Mouse (Mus musculus): ENCODE measurements around the gene Atxn2l. TPM values are rescaled to one million over a fixed set of nuclear protein-coding genes. Genes with fewer than 3 reads are reported as not detected.

Atxn2l gene
- polyA plus RNA-seq, 1 experiment from 2014 or later = 47.0 TPM

DNA sequence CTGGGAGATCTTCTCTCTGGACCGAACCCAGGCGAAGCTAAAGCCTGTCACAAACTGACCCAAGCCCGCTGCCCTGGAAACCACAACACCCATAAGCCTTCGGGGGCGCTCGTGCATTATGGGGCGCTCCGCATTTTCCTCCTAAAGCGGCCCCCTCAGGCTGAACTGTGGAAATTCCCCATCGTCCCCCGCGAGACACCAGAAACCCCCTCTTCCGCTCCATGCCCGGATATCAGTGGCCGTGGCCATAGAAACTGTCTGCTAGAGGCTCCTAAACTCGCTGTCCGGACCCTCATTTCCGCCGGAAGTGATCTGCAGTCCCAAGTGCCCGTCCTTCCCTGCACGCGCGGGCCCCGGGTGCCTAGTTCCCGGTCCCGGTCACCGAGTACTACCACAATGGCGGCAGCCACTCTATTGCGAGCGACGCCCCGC, 16.2 kb downstream of the Atxn2l start, which contains the start of gene Tufm:
Gene Tufm, plus strand, starts transcription at position 310 of the 432 bp plus-strand sequence.
- Histone ChIP-seq H3K36me3 (peaks cover 29% of the 10 kb centered on the region), H3K27ac (peak within 1 kb of the TSS; percentile 85), H3K4me1 (peaks cover 18% of the 10 kb centered on the region), H3K9ac (peak within 1 kb of the TSS; percentile 75), H3K9me3 (no peaks in the 10 kb centered on the region), H3K4me3 (peak within 1 kb of the TSS; percentile 68), H3K27me3 (no peaks in the 10 kb centered on the region), H3K4me2 (peak within 1 kb of the TSS; percentile 76)
- under 1% methylated on average over 32 of the region's 32 CpGs for WGBS
- ATAC-seq (ENCODE audit: insufficient number of reproducible peaks, low FRiP score, low TSS enrichment, low read depth) = peak; percentile 91

DNA sequence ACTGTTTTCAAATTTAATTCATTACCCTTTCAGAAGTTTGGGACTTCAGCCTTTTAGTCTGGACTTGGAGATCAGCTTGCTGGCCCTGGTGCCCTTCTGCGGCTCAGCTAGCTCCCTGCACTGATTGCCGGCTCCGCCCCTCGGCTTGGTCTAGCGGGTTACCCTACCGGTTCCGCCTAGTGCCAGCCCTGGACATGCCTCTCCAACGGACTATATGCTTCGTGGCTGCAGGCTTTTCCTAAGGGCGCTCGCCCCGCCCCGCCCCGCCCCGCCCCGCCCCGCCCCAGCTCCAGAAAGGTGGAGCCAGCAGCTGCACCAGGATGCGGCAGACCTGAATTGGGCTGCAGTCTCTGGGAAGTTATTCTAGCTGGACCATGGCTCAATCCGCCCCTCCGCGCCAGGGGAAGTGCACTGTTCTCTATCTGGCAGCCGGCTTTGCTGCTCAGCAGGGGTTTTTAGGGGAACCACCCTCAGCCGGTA, 20.8 kb downstream of the Atxn2l start:
- Histone ChIP-seq H3K9ac (0 out of 2 replicates have a peak overlapping the region, but pooled peaks have one; percentile 28), H3K9me3 (no peaks in the 10 kb centered on the region), H3K4me3 (peak overlapping the region; percentile 38), H3K27ac (peak overlapping the region; percentile 85), H3K27me3 (no peaks in the 10 kb centered on the region), H3K4me1 (peaks cover 8% of the 10 kb centered on the region), H3K4me2 (peak overlapping the region; percentile 62), H3K36me3 (no peaks in the 10 kb centered on the region)
- WGBS = under 1% methylated on average over 23 of the region's 23 CpGs
- peak; percentile 82 for ATAC-seq (ENCODE audit: insufficient number of reproducible peaks, low FRiP score, low TSS enrichment, low read depth)

DNA sequence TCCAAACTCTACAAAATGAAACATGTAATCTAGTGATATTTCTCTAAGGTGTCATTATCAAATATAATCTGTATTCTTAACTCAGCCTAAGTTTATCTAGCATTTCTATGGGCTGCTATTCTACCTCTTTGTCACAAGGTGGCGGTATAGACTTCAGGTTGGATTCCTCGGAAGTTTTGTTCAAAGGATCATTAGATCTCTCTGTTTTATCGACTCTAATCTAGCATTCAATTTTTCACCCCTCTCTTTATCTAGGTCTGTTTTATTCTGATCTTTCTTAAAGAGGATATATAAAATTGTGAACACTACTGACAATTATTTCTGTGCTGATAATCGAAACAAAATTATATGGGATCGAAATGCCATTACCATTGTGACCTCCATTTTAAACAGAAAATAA, 21.5 kb downstream of the Atxn2l start:
- Histone ChIP-seq H3K9ac (no peak overlapping the region), H3K4me3 (no peak overlapping the region), H3K4me1 (peaks cover 7% of the 10 kb centered on the region), H3K9me3 (no peaks in the 10 kb centered on the region), H3K27me3 (no peaks in the 10 kb centered on the region), H3K4me2 (no peak overlapping the region), H3K36me3 (no peaks in the 10 kb centered on the region), H3K27ac (no peak overlapping the region)
- ATAC-seq (ENCODE audit: insufficient number of reproducible peaks, low FRiP score, low TSS enrichment, low read depth) = no peak
- 19% methylated on average over 5 of the region's 5 CpGs for WGBS

DNA sequence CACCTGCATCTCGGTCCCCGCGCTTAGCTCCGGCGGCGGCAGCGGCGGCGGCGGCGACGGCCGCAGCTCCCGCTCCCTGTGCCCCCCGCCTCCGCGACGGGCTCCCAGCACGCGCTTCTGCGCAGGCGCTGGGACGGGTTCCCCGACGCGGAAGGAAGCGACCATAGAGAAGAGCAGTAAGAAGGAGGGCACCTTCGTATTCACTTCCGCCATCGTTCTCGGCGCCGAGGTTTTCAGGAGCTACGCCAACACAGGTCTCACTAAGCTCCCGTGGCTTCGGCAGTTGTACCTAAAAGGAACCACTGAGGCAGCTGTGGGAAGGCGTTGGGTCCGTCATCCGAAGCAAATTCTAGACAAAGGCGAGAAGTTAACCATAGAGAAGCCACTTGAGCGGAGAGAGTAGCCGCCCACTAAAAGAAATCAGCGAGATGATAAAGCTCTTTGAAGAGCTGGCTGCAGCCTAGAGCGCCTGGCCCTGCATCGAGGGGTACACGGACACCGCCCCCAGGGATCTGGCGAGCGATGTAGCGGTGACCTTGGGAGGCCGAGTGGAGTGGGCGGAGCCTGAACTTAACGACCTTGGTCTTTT, 28.1 kb downstream of the Atxn2l start, which contains the start of gene Sh2b1:
Gene Sh2b1, minus strand, starts transcription at position 432 of the 589 bp plus-strand sequence.
- peak within 1 kb of the TSS; percentile 96 for H3K9ac ChIP-seq
- peak within 1 kb of the TSS; percentile 86 for H3K4me2 ChIP-seq
- H3K9me3 ChIP-seq = no peaks in the 10 kb centered on the region
- peaks cover 25% of the 10 kb centered on the region for H3K36me3 ChIP-seq
- peak; percentile 89 for ATAC-seq (ENCODE audit: insufficient number of reproducible peaks, low FRiP score, low TSS enrichment, low read depth)
- peak within 1 kb of the TSS; percentile 95 for H3K27ac ChIP-seq
- peaks cover 22% of the 10 kb centered on the region for H3K4me1 ChIP-seq
- under 1% methylated on average over 53 of the region's 53 CpGs for WGBS
- H3K4me3 ChIP-seq = peak within 1 kb of the TSS; percentile 89
- H3K27me3 ChIP-seq = no peaks in the 10 kb centered on the region

DNA sequence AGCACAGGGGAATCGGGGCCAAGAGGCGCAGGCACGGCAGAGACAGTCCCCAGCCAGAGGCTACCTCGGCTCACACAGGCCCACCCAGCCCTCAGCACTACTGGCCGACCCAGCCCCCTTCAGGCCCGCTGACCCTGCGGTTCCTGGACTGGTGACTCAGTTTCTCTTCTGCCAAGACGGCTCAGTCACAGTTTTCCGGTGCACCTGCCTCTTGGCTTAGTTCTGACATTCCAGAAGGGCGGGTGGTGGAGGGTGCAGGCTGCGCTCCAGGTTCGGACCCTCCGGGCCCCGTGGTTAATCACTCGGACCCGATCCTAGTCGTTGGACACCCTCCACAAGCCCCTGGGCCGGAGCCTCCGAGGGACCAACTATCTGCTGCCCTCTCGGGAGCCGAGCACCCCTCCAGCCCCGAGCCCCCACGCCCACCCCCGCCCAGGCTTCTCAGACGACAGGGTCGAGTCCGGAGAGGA, 28.7 kb downstream of the Atxn2l start:
- H3K27me3 ChIP-seq = no peaks in the 10 kb centered on the region
- under 1% methylated on average over 26 of the region's 27 CpGs for WGBS
- no peaks in the 10 kb centered on the region for H3K9me3 ChIP-seq
- H3K4me3 ChIP-seq = peak overlapping the region; percentile 89
- H3K4me2 ChIP-seq = peak overlapping the region; percentile 86
- H3K36me3 ChIP-seq = peaks cover 30% of the 10 kb centered on the region
- peaks cover 22% of the 10 kb centered on the region for H3K4me1 ChIP-seq
- peak overlapping the region; percentile 95 for H3K27ac ChIP-seq
- H3K9ac ChIP-seq = peak overlapping the region; percentile 96
- no peak for ATAC-seq (ENCODE audit: insufficient number of reproducible peaks, low FRiP score, low TSS enrichment, low read depth)

DNA sequence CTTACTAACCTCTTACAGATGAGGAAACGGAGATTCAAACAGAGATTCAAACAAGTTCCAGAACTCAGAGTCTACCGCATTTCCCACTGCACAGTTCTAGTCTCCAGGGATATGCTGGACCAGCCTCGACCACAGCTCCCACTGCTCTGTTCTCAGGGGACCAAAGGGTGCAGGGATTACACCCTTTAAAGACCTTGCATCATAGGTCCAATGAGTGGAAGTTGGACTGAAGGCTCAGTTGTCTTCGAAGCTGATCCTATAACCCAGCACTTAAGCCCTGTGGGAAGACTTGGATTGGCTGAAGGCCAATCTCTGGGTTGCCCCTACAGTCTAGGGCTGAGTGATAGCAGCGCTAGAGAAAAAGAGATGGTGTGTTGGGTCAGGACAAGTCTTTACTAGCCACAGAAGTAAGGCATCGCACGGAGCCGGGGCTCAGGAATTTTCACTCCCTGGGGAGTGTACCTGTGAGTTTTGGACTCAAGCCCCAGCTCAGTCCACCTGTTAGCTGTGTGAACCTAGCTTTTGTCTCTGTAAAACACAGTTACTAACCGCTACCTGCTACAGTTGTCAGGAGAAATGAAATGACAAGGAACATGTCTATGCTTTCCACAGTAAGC, 29.7 kb downstream of the Atxn2l start:
- WGBS = 72% methylated on average over 9 of the region's 9 CpGs
- Histone ChIP-seq H3K4me2 (peak overlapping the region; percentile 86), H3K27me3 (no peaks in the 10 kb centered on the region), H3K9me3 (no peaks in the 10 kb centered on the region), H3K9ac (peak overlapping the region; percentile 96; the same call in 1 of the 2 replicates), H3K4me3 (peak overlapping the region; percentile 89), H3K4me1 (peaks cover 22% of the 10 kb centered on the region), H3K36me3 (peaks cover 40% of the 10 kb centered on the region), H3K27ac (no peak overlapping the region; the same call in 1 of the 2 replicates)
- no peak for ATAC-seq (ENCODE audit: insufficient number of reproducible peaks, low FRiP score, low TSS enrichment, low read depth)

DNA sequence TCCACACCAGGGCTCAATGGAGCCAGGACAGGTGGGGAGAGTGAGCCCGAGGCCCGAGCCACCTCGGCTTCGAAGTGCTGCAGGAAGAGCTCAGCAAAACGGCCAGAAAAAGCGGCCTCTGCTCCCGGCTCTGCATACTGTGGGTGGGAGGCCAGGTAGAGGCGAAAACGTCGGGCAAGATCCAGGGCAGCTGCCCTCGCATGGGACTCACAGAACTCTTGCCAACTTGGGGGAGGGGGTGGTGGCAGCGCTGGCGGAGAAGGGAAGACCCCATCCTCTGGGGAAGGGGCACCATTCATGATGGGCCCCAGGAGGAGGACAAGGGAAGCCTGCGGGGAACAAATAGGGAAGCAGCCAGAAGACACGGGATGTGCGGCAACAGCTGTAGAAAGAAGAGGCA, 30.5 kb downstream of the Atxn2l start:
- H3K36me3 ChIP-seq = peaks cover 48% of the 10 kb centered on the region
- H3K9me3 ChIP-seq = no peaks in the 10 kb centered on the region
- no peak overlapping the region for H3K9ac ChIP-seq
- H3K27ac ChIP-seq = no peak overlapping the region
- no peak for ATAC-seq (ENCODE audit: insufficient number of reproducible peaks, low FRiP score, low TSS enrichment, low read depth)
- 92% methylated on average over 16 of the region's 16 CpGs for WGBS
- peaks cover 22% of the 10 kb centered on the region for H3K4me1 ChIP-seq
- no peaks in the 10 kb centered on the region for H3K27me3 ChIP-seq
- no peak overlapping the region for H3K4me2 ChIP-seq
- H3K4me3 ChIP-seq = no peak overlapping the region

DNA sequence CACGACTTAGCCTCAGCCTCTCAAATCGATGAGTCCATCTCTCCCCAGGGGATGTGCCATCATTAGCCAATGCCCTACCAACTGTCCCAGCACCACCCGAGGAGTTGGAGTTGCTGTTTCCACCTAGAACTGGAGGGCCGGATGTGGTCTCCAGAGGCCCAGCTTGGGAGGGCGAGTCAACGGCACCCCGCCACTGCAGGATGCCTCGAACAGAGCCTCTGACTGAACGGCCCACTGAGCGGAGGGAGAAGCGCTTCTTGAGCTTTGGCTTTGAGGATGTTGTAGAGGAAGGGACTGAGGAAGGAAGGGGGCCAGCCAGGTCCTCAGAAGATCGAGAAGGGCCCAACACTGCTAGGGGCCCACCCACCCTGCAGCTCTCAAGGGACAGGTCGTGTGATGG, 30.9 kb downstream of the Atxn2l start:
- Histone ChIP-seq H3K27me3 (no peaks in the 10 kb centered on the region), H3K4me2 (no peak overlapping the region), H3K36me3 (peaks cover 53% of the 10 kb centered on the region), H3K9me3 (no peaks in the 10 kb centered on the region), H3K9ac (no peak overlapping the region), H3K27ac (no peak overlapping the region), H3K4me1 (peaks cover 22% of the 10 kb centered on the region), H3K4me3 (no peak overlapping the region)
- no peak for ATAC-seq (ENCODE audit: insufficient number of reproducible peaks, low FRiP score, low TSS enrichment, low read depth)
- WGBS = 83% methylated on average over 13 of the region's 13 CpGs

DNA sequence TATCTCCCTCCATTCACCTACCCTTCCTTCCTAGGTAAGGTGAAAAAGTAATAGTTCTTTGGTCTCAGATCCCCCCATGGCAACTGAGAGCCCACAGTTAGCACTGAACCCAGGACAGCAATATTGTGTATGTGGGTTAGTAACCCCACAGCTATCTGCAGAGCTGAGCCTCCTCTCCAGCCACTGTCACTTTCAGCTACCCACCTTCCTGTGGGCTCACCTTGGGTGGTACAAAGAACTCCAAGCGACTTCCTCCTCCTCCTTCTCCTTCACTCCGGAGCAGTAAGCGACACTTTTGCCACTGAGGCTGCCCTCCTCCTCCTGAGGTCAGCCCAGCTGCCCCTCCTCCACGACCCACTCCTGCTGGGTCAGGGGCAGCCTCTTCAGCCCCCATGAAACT, 31.4 kb downstream of the Atxn2l start:
- H3K27ac ChIP-seq = no peak overlapping the region
- H3K9ac ChIP-seq = no peak overlapping the region
- H3K27me3 ChIP-seq = no peaks in the 10 kb centered on the region
- WGBS = 67% methylated on average over 4 of the region's 4 CpGs
- no peak overlapping the region for H3K4me3 ChIP-seq
- H3K36me3 ChIP-seq = peaks cover 57% of the 10 kb centered on the region
- ATAC-seq (ENCODE audit: insufficient number of reproducible peaks, low FRiP score, low TSS enrichment, low read depth) = no peak
- peaks cover 22% of the 10 kb centered on the region for H3K4me1 ChIP-seq
- no peaks in the 10 kb centered on the region for H3K9me3 ChIP-seq
- H3K4me2 ChIP-seq = no peak overlapping the region

DNA sequence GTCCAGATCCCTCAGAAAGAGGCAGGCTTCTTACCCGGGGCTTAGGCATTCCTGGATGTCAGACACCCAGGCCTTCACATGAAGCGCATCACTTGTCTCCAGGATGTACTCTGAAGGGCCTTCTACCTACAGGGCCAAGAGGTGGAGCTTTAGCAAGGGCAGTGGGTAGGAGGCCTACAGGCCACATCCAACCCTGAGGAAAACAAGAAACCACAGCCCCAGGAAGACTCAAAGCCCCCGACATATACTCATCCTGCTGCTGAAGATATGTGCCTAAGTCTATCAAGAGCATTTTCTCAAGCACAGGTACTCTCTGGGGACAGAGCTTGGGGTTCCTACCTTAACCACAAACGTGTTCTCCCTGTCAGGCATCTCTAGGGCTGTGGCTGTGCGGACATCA, 31.9 kb downstream of the Atxn2l start:
- no peaks in the 10 kb centered on the region for H3K27me3 ChIP-seq
- H3K4me1 ChIP-seq = peaks cover 22% of the 10 kb centered on the region
- peaks cover 62% of the 10 kb centered on the region for H3K36me3 ChIP-seq
- 92% methylated on average over 5 of the region's 5 CpGs for WGBS
- no peak overlapping the region for H3K4me2 ChIP-seq
- no peak overlapping the region for H3K27ac ChIP-seq
- no peak for ATAC-seq (ENCODE audit: insufficient number of reproducible peaks, low FRiP score, low TSS enrichment, low read depth)
- no peak overlapping the region for H3K9ac ChIP-seq
- H3K4me3 ChIP-seq = no peak overlapping the region
- H3K9me3 ChIP-seq = no peaks in the 10 kb centered on the region

DNA sequence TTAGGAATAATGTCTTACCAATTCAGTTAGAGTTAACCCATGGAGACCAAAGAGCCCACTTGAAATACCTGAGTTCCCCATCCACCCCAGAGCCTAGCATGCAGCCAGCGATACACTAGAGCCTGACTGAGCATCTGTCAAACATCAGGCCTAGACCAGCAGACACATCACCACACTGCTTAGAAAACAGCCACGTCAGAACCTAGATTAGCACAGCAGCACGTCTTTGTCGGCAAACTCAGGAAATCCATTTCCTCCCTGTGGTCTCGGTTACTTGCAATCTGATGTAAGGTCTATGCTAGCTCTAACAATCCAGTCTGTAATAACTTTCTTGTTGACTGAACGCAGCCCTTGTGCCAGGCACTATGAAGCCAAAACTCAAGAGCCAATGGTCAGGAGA, 33.2 kb downstream of the Atxn2l start:
- Histone ChIP-seq H3K9ac (no peak overlapping the region), H3K27me3 (no peaks in the 10 kb centered on the region), H3K4me2 (no peak overlapping the region), H3K27ac (no peak overlapping the region), H3K4me1 (peaks cover 26% of the 10 kb centered on the region), H3K4me3 (no peak overlapping the region), H3K36me3 (peaks cover 66% of the 10 kb centered on the region), H3K9me3 (no peaks in the 10 kb centered on the region)
- ATAC-seq (ENCODE audit: insufficient number of reproducible peaks, low FRiP score, low TSS enrichment, low read depth) = no peak
- WGBS = 75% methylated on average over 6 of the region's 6 CpGs
